Mouse (Mus musculus): ENCODE results near the gene Fam19a4.
"Not testable (repeated sequence)": the region's sequence is repeated elsewhere in the genome, so short reads cannot be mapped to it uniquely, and the experiment has no call there.

Fam19a4 gene

DNA sequence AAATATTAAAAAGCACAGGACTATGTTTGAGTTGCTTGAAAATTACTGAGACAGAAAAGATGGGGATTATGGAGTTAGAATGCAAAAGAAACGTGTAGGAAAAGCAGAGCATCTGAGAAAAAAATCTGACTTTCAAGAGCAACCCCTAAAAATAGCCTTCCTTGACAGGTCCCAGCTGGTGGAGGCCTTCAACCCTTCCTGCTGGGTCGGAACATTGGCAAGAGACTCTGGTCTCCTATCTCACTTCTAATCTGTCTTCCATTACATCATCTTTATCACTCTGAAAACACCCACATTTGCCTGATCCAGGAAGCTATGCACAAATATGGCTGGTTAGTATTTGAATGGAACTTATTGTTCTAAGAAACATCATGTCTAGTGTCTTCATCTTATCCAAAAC lies 115.4 kb downstream of the Fam19a4 start:
- DNase-seq (ENCODE audit: low read depth, low spot score), result no peak

DNA sequence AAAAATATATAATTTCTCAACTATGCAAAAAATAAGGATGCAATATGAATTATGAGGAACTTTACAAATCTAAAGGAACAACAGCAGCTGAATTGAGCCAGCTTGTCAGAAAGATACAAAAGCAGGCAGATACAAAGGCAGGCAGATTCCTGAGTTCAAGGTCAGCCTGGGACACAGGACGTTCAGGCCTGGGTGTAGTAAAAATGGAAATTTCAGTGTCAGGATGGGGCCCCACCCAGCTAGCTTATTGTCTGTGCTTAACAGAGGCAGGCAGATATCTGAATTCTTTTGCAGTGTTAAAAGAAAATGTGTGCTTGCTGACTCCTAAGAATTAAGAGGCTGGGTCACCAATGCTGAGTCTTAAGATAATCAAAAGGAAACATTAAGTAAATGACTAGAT lies 124.4 kb downstream of the Fam19a4 start:
- no peak for DNase-seq (ENCODE audit: low read depth, low spot score)

DNA sequence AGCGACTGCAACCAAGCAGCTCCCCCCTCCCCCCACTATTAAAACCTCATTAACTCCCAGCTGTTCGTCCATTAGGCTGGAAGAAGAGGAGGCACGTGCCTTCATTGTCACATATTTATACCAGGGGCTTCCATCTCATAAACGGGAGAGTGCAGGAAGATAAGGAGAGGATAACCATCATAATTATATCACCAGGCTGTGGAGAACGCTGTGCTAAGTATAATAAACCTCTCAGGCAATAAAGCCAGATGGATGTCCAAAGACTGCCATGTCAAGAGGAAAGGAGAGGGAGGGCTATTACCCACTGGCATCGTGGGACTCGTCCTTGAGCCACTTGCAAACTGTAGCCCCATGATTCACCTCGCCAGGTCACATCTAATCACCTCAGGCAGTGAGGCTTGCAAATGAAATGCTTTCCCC lies 151.1 kb downstream of the Fam19a4 start:
- DNase-seq (ENCODE audit: low read depth, low spot score), result no peak

DNA sequence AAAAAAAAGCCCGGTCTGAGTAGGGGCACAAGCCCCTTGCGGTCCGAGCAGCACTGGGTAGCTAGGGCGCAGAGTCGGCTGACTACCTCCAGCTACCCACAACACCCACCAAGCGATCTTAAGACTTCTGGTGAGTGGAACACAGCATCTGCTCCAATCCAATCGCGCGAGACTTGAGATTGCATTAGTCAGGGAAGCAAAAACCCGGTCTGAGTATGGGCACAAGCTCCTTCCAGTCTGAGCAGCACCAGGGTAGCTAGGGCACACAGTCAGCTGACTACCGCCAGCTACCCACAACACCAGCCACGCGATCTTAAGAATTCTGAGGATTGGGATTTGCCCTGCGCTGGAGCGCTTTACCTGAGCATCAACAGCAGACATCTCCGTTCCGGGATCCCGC lies 183.1 kb downstream of the Fam19a4 start:
- DNase-seq (ENCODE audit: low read depth, low spot score), result not testable (repeated sequence)

DNA sequence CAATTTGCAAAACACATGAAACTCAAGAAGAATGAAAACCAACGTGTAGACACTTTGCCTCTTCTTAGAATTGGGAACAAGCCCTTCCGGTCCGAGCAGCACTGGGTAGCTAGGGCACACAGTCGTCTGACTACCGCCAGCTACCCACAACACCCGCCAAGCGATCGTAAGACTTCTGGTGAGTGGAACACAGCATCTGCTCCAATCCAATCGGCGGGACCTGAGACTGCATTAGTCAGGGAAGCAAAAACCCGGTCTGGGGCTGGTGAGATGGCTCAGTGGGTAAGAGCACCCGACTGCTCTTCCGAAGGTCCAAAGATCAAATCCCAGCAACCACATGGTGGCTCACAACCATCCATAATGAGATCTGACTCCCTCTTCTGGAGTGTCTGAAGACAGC lies 183.6 kb downstream of the Fam19a4 start:
- DNase-seq (ENCODE audit: low read depth, low spot score), result not testable (repeated sequence)

DNA sequence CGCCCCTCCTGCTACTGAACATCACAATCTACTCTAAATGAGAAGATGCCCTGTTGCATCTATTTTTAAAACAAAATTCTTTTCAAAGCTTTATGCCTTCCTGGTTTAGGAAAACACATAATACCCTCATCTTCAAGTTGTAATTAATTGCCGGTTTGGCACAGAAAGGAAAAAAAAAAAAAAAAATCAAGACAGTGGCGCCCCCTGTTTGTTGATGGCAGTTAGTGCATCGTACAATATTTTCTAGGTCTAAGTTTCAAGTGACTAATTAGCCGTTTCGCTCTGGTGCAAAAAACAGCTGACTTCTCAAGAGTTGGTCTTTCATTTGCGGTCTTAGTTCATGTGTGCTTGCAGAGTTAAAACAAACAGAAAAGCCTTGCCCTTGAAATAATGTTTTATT lies 207.1 kb downstream of the Fam19a4 start:
- DNase-seq (ENCODE audit: low read depth, low spot score), result no peak

DNA sequence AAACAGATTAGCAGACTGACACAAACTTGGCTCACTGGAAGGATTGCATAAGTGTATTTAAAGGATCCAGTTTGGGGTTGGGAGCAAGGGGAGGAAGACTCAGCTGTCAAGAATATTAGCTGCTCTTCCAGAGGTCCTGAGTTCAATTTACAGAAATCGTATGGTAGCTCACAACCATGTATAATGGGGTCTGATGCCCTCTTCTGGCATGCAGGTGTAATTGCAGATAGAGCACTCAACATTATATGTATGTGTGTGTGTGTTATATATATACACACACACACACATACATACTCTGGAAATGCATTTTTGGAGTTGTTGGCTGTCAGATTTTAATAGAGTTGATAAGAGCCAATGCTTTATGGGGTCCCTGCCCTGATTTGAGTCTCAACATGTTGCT lies 216.3 kb downstream of the Fam19a4 start:
- DNase-seq (ENCODE audit: low read depth, low spot score), result no peak

DNA sequence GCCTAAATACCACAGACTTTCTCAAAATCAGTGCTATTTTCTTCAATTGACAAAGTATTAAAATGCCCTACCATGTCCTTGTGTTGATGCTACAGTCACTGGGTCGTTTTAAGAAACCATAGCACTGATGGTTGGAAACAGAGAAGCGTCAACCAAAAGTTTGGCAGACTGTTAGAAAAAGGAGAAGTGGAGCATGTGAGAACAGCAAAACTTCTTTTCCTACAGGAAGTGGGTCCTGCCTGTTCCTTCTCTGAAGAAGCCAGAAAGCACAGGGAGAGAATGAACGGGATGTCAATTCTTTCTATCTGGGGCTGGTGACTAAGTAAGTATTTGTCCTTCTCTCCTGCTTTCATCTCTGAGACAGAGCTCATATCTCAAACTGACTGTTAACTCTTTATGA lies 219.6 kb downstream of the Fam19a4 start:
- no peak for DNase-seq (ENCODE audit: low read depth, low spot score)

DNA sequence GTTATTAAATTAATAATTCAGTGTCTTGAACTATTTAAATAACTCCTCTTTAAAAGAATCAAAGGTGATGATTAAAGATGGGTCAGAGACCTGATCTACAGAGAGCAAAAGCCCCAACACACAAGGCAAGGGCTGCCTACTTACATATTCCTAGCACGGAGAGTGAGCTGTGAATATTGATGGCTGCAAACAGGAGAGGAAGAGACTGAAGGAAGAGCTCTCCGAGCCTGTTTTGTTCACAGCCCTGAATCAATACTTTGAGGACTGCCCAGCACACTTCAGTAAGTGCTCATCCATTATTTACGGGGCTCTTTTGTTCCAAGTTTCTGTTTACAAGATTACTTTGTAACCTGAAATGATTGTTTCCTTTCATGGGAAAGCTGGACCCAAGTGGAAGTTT lies 233.6 kb downstream of the Fam19a4 start:
- DNase-seq (ENCODE audit: low read depth, low spot score), result no peak

DNA sequence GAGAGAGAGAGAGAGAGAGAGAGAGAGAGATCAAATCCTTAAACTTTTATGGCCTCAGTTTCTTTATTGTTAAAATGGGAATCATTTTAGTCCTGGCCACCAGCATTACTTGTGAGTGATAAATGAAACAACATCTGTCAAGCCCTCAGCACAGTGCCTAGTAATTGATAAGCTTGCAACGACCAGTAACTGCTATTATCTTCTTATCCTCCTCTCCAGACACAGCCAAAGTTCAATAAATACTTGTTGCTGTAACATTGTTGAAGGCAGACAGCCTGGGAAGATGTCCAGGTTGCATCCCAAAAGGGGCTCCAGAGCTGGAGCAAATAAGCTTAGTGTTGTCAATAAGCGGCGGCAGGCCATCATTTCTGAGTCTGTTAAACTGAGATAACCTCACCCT lies 257.2 kb downstream of the Fam19a4 start:
- DNase-seq (ENCODE audit: low read depth, low spot score), result no peak

DNA sequence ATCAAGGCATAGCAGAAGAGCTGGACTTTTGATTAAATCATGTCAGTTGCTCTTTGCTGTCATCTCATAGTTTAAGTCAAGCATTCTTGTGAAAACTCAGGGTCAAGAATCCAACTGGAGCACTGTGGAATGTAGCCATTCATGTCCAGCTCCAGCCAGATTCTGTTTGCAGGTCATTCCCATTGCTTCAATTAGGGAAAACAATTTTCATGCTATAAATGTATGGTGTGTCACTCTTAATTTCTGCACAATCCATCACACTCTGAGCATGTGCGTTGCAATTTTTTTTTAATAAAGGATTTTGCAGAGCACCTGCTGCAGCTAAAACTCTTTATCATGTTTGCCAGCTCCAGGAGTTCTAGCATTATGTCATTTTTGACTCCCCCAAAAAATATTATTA lies 261.5 kb downstream of the Fam19a4 start:
- no peak for DNase-seq (ENCODE audit: low read depth, low spot score)

DNA sequence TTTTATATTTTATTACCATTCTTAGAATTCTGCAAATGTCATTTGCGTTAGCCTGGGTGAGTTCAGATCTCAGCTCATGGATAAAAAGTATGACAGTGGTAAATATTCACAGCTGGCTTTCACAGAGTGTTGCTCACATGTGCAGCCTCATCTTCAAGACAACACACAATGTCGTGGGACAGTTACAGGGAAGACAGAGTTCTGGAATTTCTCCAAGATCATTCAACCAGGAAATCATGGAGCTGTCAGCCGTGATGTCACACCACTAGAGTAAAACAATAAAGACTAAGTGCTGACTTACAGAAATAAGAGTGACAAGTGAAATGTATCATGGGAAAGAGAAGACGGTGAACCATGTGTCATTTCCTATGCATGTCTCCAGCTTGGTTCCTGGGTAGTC lies 262.8 kb downstream of the Fam19a4 start:
- no peak for DNase-seq (ENCODE audit: low read depth, low spot score)

Measured in CD4-positive helper T cell, adult 2 months (primary cell).